Mouse (Mus musculus) cerebellum, postnatal 4 days (tissue): ENCODE results near the gene Polr2e.
A peak's percentile ranks its signal among the peaks of the same experiment; 100 is the strongest.

ENCODE experiments used
- DNase-seq, 2 experiments: peaks; one replicate each; pipeline ENCODE4 v3.0.0; 2022; ENCODE audit warnings: low spot score in 2 of 2, mixed read lengths in 1 of 2

The Polr2e gene

GRCm38 (mm10) chr10:79988506-79989271 is 50.9 kb downstream of the Polr2e start, which contains the start of gene Cnn2:
Gene Cnn2, plus strand, starts transcription at chr10:79988584.
- no peak for DNase-seq

DNA sequence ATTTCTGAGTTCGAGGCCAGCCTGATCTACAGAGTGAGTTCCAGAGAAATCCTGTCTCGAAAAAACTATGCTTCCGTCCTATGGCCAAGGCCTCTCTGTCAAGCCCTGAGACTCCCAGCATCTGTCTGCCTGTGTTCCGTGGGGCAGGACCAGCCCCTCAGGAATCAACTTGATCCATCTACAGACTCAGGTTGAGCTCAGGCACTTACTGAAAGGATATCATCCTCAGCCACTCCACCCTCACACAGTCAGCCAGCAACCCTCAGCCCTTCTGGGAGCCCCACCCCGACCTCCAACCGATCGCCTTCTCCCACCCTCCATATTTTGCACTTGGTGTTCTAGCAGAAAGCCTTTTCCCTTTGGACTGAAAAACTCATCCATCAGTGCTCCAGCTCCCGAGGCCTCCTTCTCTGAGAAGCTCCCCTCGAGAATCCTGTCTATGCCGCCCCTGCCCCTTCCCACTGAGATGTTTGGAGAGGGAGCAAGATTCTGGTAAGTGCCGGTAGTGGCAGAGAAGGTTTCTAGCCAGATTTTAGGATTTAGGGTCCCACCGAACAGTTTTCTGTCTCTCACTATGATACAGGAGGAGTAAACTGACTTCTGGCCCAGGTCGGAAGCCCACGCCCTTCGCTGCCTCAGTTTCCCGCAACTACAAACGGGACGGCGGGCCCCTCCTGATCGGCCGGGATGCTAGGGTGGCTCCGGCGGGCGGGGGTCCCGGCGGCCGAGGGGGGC is 51.7 kb downstream of the Polr2e start:
- DNase-seq: no peak

GRCm38 (mm10) chr10:79986963-79987362 is 52.6 kb downstream of the Polr2e start:
- DNase-seq: peak; percentile 76 to 94

GRCm38 (mm10) chr10:79986232-79986878 is 53.2 kb downstream of the Polr2e start:
- DNase-seq: no peak
